Mouse (Mus musculus) ES-E14 (cell line): ENCODE measurements around the gene Pigq.

Experiments
- CHD2 ChIP-seq: IDR thresholded peaks from 2 replicates; pipeline ENCODE4 v1.6.1; 2014; ENCODE audit warnings: mild to moderate bottlenecking, low read depth, low read length, inconsistent platforms
- HCFC1 ChIP-seq: IDR thresholded peaks from 2 replicates; pipeline ENCODE4 v1.6.1; 2012; ENCODE audit warnings: low read length, inconsistent platforms, borderline replicate concordance; ENCODE audit not compliant: insufficient read depth
- MAFK ChIP-seq: IDR thresholded peaks from 2 replicates; pipeline ENCODE4 v1.6.1; 2014; ENCODE audit warnings: mild to moderate bottlenecking, low read depth, low read length, inconsistent platforms; ENCODE audit not compliant: insufficient read depth
- ZC3H11A ChIP-seq: IDR thresholded peaks from 2 replicates; pipeline ENCODE4 v1.6.1; 2012; ENCODE audit warnings: low read depth, mild to moderate bottlenecking, inconsistent platforms, low read length, borderline replicate concordance
- ZNF384 ChIP-seq: IDR thresholded peaks from 2 replicates; pipeline ENCODE4 v1.6.1; 2012; ENCODE audit warnings: low read depth, low read length, inconsistent platforms

GRCm38 (mm10) chr17:25883268-25883667 is 61.5 kb downstream of the Pigq start:
- no peak for TF ChIP-seq ZNF384
- TF ChIP-seq CHD2 = no peak
- TF ChIP-seq MAFK = no peak
- TF ChIP-seq HCFC1 = no peak
- no peak for TF ChIP-seq ZC3H11A
